Mouse (Mus musculus) mature B cell (primary cell): ENCODE results near the gene Paqr5.

ENCODE experiments used
- in situ Hi-C: fragments of 300-500 bp; cut with MboI; formaldehyde crosslinking; loops from 2 replicates; pipeline ENCODE4 v1.14.3; 2019

The Paqr5 gene

GRCm38 (mm10) chr9:62026600-62026999 is at the start of gene Paqr5:
Gene Paqr5 (minus strand): TSS chr9:62026856.
- in situ Hi-C loops = loop anchor here (25.0 kb wide), 1 partner anchor 211 kb away; no protein-coding TSS in a partner anchor

- in situ Hi-C loops = no loop called here
Observed at GRCm38 (mm10) chr9:62062234-62062633, 35.6 kb upstream of the Paqr5 start.

- in situ Hi-C loops = no loop called here
Observed at GRCm38 (mm10) chr9:62060431-62060830, 33.8 kb upstream of the Paqr5 start.

GRCm38 (mm10) chr9:62059941-62060340 is 33.3 kb upstream of the Paqr5 start:
- in situ Hi-C loops = no loop called here

- in situ Hi-C loops = no loop called here
Observed at GRCm38 (mm10) chr9:62057881-62058506, 31.3 kb upstream of the Paqr5 start.

GRCm38 (mm10) chr9:62056206-62056605 is 29.6 kb upstream of the Paqr5 start:
- in situ Hi-C loops = no loop called here

GRCm38 (mm10) chr9:62050801-62051200 is 24.1 kb upstream of the Paqr5 start:
- in situ Hi-C loops = no loop called here

- in situ Hi-C loops = loop anchor here (25.0 kb wide), 1 partner anchor 188 kb away; no protein-coding TSS in a partner anchor
Observed at GRCm38 (mm10) chr9:62049166-62049565, 22.5 kb upstream of the Paqr5 start.

GRCm38 (mm10) chr9:62042167-62042566 is 15.5 kb upstream of the Paqr5 start:
- in situ Hi-C loops = loop anchor here (25.0 kb wide), 1 partner anchor 195 kb away; no protein-coding TSS in a partner anchor

GRCm38 (mm10) chr9:62040008-62040608 is 13.5 kb upstream of the Paqr5 start:
- in situ Hi-C loops = loop anchor here (25.0 kb wide), 1 partner anchor 197 kb away; no protein-coding TSS in a partner anchor

- in situ Hi-C loops = loop anchor here (25.0 kb wide), 1 partner anchor 201 kb away; no protein-coding TSS in a partner anchor
Observed at GRCm38 (mm10) chr9:62035806-62036205, 9.2 kb upstream of the Paqr5 start.

- in situ Hi-C loops = loop anchor here (25.0 kb wide), 1 partner anchor 205 kb away; no protein-coding TSS in a partner anchor
Observed at GRCm38 (mm10) chr9:62032206-62032605, 5.5 kb upstream of the Paqr5 start.

- in situ Hi-C loops = loop anchor here (25.0 kb wide), 1 partner anchor 209 kb away; no protein-coding TSS in a partner anchor
Observed at GRCm38 (mm10) chr9:62028072-62028471, 1.4 kb upstream of the Paqr5 start.

GRCm38 (mm10) chr9:62025056-62025455 is 1.6 kb downstream of the Paqr5 start:
- in situ Hi-C loops = loop anchor here (25.0 kb wide), 1 partner anchor 212 kb away; no protein-coding TSS in a partner anchor

GRCm38 (mm10) chr9:62023879-62024278 is 2.8 kb downstream of the Paqr5 start:
- in situ Hi-C loops = no loop called here

GRCm38 (mm10) chr9:62022961-62023680 is 3.5 kb downstream of the Paqr5 start:
- in situ Hi-C loops = no loop called here

- in situ Hi-C loops = no loop called here
Observed at GRCm38 (mm10) chr9:62021583-62022120, 5.0 kb downstream of the Paqr5 start.

GRCm38 (mm10) chr9:62020259-62020658 is 6.4 kb downstream of the Paqr5 start:
- in situ Hi-C loops = no loop called here

GRCm38 (mm10) chr9:62018229-62019093 is 8.2 kb downstream of the Paqr5 start:
- in situ Hi-C loops = no loop called here

- in situ Hi-C loops = no loop called here
Observed at GRCm38 (mm10) chr9:62017329-62017728, 9.3 kb downstream of the Paqr5 start.

- in situ Hi-C loops = no loop called here
Observed at GRCm38 (mm10) chr9:62015504-62015903, 11.2 kb downstream of the Paqr5 start.
